Mouse (Mus musculus): Measurements from ENCODE around the gene Prkca. TPM values are rescaled to one million over a fixed set of nuclear protein-coding genes. Genes with fewer than 3 reads are reported as not detected.

Prkca gene
- total RNA-seq, 2 experiments from 2014 or later: 186 to 189 TPM

DNA sequence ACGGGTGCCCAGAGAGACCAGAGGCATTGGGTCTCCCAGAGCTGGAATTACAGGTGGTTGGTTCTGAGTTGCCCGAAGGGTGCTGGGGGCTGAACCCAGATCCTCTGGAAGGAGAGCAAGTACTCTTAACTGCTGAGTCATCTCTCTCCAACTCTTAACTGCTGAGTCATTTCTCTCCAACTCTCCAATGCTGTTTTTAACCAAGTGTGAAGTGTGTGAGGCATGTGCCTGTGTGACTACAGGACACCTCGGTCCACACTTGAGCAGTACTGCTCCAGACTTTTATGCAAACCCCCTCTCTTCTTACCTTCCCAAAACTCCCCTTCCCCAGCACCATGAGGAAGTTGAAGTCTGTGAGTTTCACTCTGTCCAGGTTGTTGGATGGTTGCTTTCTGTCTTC, 357.8 kb downstream of the Prkca start:
- intact Hi-C loops (cut with DNase I): loop anchor here (10.0 kb wide), 1 partner anchor 471 kb away; no protein-coding TSS in a partner anchor
- Histone ChIP-seq H3K4me3 (no peak overlapping the region), H3K27ac (no peak overlapping the region)
- TF ChIP-seq CTCF (IDR thresholded peaks at IDR 0.05): no peak
- no peak for DNase-seq (ENCODE audit: extremely low spot score in 1 of 2, low spot score in 2 of 2)

DNA sequence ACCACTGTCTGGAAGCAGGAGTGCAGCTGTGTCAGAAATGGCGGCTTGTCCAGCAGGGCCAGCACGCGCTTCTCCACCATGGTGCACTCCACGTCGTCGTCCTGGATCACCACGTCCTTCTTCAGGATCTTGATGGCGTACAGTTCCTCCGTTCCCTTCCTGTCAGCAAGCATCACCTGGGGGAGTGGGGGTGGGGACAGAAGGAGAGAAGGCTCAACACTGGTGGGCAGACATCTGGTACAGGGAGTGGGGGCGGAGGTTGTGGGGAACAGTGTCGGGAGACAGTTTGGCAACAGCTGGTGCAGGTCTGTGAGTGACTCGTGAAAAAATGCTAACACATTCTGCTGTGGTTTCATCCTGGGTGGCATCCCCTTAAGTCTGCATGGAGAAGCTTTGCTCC, 359.8 kb downstream of the Prkca start:
- intact Hi-C loops (cut with DNase I): loop anchor here (5.0 to 10.0 kb wide), 2 partner anchors 357 to 469 kb away; no protein-coding TSS in a partner anchor
- no peak overlapping the region for H3K27ac ChIP-seq
- TF ChIP-seq CTCF (IDR thresholded peaks at IDR 0.05): no peak
- DNase-seq (ENCODE audit: extremely low spot score in 1 of 2, low spot score in 2 of 2): peak in 1 of 2 experiments; percentile 25
- no peak overlapping the region for H3K4me3 ChIP-seq

DNA sequence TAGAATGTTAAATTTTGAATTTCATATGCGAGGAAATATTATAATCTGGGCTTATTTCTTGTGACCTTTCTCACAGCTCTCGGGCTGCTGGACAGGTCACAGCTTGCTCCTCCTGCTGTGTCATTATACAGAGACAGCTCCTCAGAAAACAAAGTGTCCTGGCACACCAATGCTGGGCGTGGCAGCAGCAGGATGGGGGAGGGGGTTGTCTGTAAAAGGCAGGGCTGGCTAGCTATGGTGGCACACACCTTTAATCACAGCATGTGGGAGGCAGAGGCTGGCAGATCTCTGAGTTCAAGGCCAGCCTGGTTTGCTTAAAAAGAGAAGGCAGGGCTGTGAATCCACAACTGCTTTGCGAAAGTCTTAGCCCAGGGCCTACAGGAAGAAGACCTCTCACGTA, 360.5 kb downstream of the Prkca start:
- no peak for TF ChIP-seq CTCF (IDR thresholded peaks at IDR 0.05)
- DNase-seq (ENCODE audit: extremely low spot score in 1 of 2, low spot score in 2 of 2): no peak
- Histone ChIP-seq H3K27ac (no peak overlapping the region), H3K4me3 (no peak overlapping the region)
- intact Hi-C loops (cut with DNase I): loop anchor here (5.0 to 10.0 kb wide), 2 partner anchors 356 to 468 kb away; no protein-coding TSS in a partner anchor

DNA sequence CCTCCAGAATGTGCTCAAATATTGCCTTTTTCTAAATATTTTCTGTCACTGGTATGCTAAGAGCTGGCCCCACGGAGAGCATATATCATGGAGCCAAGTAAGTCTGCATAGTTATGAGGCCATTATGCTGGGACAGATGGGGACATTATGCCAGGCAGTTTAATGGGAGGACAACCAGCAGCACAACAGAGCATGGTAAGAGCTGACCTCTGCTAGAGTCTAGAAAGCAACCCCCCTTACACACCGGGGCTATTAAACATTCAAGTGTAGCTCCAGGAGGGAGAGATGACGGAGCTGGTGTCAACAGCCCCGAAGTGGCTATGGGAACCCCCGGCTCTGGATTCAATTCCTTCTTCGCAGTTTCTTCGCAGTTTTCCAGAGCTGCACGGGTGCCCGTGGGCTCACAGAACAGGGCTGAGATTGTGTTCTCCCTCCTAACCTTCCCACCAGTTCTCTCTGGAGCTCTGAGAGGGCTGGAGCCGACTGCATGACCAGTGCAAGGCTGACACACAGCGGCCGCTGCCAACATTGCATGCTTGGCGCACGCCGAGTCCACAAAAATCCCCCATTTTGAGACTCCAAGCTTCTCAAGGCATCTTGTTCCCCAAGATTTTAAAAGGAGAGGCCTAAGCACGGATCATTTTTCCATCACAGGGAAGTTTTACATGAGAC, 361.4 kb downstream of the Prkca start:
- H3K27ac ChIP-seq: no peak overlapping the region
- peak; percentile 64 to 66 for DNase-seq (ENCODE audit: extremely low spot score in 1 of 2, low spot score in 2 of 2)
- H3K4me3 ChIP-seq: no peak overlapping the region
- intact Hi-C loops (cut with DNase I): loop anchor here (1.0 to 10.0 kb wide), 3 partner anchors 118 to 468 kb away; no protein-coding TSS in a partner anchor
- peak; percentile 79 for TF ChIP-seq CTCF (IDR thresholded peaks at IDR 0.05)

DNA sequence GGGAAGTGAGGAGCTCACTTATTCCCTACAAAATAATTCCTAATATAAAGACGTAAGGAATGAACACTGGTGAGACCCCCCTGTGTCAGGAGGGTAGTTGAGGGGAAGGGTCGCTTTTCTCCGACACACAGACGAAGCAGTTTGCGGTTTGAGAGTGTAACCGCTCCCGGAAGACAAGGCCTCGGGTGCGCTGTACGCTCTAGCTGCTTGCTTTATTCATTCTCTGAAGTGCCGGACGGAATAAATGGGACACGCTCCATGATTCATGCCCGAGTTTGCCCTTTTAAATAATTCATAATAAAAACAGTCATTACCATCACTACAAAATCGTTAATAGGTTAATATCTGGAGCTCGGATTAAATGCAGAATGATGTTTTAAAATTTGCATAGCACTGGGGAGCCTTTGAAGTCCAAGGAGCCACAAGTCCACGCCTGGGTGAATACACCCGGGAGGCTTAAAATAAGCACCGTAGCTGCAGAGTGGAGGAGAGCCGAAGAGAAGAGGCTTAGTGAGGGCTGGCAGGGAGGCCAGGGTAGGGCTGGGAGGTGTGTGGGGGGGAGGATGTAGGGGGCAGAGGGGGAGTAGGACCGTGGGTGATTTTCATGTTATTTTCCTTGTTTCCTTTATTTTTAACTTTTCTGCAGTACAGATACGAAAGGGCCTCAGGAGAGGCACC, 364.1 kb downstream of the Prkca start:
- DNase-seq (ENCODE audit: extremely low spot score in 1 of 2, low spot score in 2 of 2): no peak
- TF ChIP-seq CTCF (IDR thresholded peaks at IDR 0.05): no peak
- H3K4me3 ChIP-seq: no peak overlapping the region
- no peak overlapping the region for H3K27ac ChIP-seq
- intact Hi-C loops (cut with DNase I): loop anchor here (5.0 to 10.0 kb wide), 2 partner anchors 352 to 465 kb away; no protein-coding TSS in a partner anchor

DNA sequence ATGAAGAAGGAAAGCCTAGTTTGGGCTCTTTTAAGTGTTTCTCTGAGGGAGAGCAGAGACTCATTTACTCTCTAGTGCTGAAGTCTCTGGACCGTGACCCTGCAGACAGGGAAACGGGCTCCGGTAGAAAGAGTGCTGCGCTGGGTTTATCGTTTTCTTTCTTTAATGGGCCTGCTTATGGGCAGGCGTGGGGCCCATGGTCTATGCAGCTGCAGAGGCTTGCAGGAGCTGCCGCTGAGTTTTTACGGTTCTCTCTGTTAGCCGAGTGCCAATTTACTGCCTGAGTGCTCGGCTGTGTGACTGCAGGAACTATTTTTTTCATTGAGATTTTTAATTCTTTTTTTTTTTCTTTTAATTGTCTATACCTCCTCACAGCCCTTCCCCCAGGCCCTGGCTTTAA, 373.8 kb downstream of the Prkca start:
- intact Hi-C loops (cut with DNase I): no loop called here
- DNase-seq (ENCODE audit: extremely low spot score in 1 of 2, low spot score in 2 of 2): no peak
- Histone ChIP-seq H3K27ac (no peak overlapping the region), H3K4me3 (no peak overlapping the region)
- no peak for TF ChIP-seq CTCF (IDR thresholded peaks at IDR 0.05)

DNA sequence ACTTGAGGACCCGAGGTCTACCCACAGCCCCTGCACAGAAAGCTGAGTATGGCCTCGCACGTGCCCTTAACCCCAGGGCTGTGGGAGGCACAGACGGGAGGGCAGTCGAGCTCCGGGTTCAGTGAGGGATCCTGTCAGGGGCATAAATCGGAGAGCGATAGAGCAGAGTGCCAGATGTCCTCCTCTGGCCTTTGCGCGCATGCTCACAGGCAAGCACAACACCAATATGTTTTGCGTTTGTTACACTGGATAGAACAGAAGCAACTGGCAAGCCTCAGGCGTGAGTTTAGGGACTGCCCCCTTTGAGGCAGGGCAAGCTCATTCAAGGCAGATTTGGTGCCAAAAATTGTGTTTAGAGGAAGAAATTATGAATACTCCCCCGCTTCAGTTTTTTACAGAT, 375.6 kb downstream of the Prkca start:
- intact Hi-C loops (cut with DNase I): no loop called here
- Histone ChIP-seq H3K27ac (no peak overlapping the region), H3K4me3 (no peak overlapping the region)
- TF ChIP-seq CTCF (IDR thresholded peaks at IDR 0.05): no peak
- DNase-seq (ENCODE audit: extremely low spot score in 1 of 2, low spot score in 2 of 2): no peak

DNA sequence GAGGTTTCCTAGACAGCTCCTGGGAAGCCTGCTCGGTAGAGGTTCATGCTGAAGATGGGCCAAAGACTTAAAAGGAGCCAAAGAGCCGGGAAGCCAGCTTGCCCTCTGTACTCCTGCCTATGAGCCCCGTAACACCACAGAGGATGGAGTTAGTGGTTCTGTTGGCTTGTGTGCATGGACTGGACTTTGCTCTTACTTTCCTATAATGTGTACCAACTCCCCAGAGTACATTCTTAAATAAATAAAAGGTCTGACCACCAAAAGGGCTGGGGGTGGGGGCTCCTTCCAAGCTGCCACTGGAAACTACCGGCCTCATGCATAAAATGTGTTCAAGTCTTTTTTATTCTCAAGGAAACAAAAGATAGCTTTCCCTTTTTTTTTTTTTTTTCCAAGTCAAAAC, 377.5 kb downstream of the Prkca start:
- DNase-seq (ENCODE audit: extremely low spot score in 1 of 2, low spot score in 2 of 2): no peak
- H3K27ac ChIP-seq: no peak overlapping the region
- TF ChIP-seq CTCF (IDR thresholded peaks at IDR 0.05): no peak

DNA sequence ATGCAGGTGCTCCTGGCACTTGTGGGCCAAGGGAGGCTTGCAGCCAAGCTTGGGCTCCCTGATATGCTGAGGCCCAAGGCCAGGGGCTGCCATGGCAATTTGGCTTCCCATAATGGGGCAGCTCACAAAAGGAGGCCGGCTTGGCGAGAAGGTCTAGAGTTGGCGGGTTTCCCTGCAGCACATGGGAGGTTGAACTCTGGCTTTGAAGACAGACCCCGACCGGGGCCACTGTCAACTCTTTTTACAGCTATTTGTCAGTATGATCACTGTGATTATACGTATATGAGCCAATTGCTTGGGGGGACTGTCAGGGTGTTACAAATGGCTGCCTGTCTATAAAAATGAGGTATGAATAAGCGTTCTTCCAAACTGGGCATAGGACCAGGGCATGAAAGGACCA, 378.3 kb downstream of the Prkca start:
- no peak for TF ChIP-seq CTCF (IDR thresholded peaks at IDR 0.05)
- intact Hi-C loops (cut with DNase I): no loop called here
- H3K4me3 ChIP-seq: no peak overlapping the region
- no peak overlapping the region for H3K27ac ChIP-seq
- DNase-seq (ENCODE audit: extremely low spot score in 1 of 2, low spot score in 2 of 2): peak; percentile 49 to 65

More for the DNA sequence above, 377.5 kb downstream of the Prkca start:
- H3K4me3 ChIP-seq: no peak overlapping the region
- intact Hi-C loops (cut with DNase I): no loop called here

DNA sequence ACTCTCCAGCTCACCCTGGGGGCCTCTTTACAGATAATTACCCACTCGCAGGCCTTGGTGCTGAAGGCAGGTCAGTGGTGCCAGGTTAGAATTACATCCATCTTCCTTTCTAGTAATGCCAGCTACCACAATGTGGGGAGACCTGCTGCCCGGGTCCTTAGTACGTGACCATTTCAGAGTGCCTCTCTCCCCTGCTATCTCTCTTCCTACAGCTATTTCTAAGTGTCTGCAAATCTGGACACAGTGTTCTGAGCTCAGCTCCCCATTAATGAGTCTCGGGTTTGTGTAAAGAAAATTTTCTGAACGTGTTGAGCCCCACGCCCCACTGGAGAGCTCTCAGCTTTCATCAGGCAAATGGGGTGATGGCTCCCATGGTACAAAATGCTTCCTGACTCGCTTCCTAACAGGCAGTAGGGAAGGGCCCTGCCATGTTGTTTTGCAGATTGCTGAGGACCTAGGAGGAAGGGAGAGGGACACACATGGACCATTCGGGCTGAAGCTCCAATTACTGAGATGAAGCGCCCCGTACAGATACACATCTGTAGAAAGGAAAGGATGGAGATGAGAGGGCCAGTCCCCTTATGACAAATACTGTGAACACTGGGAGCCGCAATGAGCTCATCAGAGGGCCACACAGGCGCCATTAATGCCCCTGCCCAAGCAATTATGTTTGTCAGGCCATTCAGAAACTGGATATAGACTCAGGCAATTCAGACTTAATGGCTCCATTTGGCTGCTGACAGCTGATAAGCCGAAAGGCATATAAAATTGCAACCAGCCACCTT, 386.0 kb downstream of the Prkca start:
- TF ChIP-seq CTCF (IDR thresholded peaks at IDR 0.05): no peak
- Histone ChIP-seq H3K27ac (no peak overlapping the region), H3K4me3 (no peak overlapping the region)
- no peak for DNase-seq (ENCODE audit: extremely low spot score in 1 of 2, low spot score in 2 of 2)
- intact Hi-C loops (cut with DNase I): no loop called here

DNA sequence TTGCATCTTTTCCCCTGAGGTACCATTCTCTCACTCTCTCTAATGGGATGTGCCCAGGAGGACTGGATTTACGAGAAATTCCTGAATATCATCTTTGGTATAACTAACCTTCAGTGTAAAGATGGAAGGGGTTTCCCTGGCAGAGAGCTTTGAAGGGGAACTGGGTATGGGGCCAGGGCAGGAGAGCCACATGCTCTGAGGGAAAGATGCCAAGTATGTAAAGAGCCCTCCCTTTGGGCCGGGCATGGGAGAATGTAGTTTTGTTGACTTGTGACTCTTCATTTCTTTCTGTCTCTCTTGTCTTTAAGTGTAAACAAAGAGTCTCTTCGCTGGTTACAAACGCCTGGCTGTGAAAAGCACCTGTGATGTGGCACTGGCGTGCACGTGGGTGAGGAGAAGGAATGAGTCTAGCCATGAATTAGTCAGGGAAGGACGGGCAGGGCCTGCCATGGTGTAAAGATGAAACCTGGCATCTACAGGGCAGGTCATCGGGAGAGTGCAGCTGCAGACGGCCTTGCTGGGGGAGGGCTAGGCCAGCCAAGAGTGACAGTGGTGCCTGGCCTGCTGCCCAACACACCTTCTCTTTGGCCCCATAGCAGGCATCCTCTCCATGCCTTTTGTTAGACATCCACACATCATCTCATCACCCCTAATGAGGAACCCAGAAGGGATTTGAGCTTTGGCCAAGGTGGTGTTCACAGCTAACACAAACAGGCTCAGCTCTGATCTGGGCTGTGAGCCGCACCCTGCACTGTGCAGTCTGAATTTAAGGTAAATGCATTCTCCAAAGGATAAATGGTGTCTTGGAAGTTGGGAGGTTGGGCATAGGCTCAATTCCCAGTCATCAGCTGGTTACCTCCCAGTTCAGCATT, 388.3 kb downstream of the Prkca start:
- no peak overlapping the region for H3K27ac ChIP-seq

More for the DNA sequence above, 388.3 kb downstream of the Prkca start:
- no peak for TF ChIP-seq CTCF (IDR thresholded peaks at IDR 0.05)
- H3K4me3 ChIP-seq: no peak overlapping the region
- no peak for DNase-seq (ENCODE audit: extremely low spot score in 1 of 2, low spot score in 2 of 2)
- intact Hi-C loops (cut with DNase I): no loop called here
